Mouse (Mus musculus): Measurements from ENCODE around the gene 1700001J03Rik. TPM values are rescaled to one million over a fixed set of nuclear protein-coding genes. Genes with fewer than 3 reads are reported as not detected.

The 1700001J03Rik gene
- polyA plus RNA-seq, 1 experiment from 2014 or later: not detected

DNA sequence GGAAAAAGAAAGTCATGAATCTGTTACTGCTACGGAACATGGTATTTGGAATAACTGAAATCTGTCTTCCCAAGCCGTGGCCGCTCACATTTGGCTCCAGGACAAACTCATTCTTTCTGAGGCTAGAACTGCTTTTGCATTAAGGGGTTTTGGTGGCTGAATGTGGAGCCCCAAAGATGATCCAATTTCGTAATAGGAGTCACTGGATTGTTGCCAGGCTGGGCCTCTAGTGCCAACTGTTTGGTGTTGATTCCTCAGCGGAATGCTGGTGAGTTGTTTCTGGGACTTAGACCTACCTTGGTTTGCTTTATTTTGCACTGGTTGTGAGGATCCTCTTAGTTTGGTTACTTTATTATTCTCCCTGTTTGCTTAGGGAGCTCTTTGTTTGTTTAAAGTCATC is 38.7 kb upstream of the 1700001J03Rik start:
- H3K27ac ChIP-seq (ENCODE audit: low read depth, low read length): no peak overlapping the region
- H3K4me2 ChIP-seq (replicated peaks; ENCODE audit: low read depth, low read length): no peak overlapping the region
- no peak overlapping the region for H3K9ac ChIP-seq (ENCODE audit: low read depth, low read length)
- no peaks in the 10 kb centered on the region for H3K27me3 ChIP-seq (ENCODE audit: control insufficient read depth, insufficient read depth, low read length)
- DNase-seq (ENCODE audit: low spot score) (no peak), ATAC-seq (ENCODE audit: low FRiP score) (no peak)
- peaks cover 3% of the 10 kb centered on the region; the same call in 1 of the 2 replicates for H3K4me1 ChIP-seq (replicated peaks; ENCODE audit: control insufficient read depth, insufficient read depth, low read length)
- H3K4me3 ChIP-seq (ENCODE audit: low read depth, low read length): no peak overlapping the region
- H3K36me3 ChIP-seq (ENCODE audit: control insufficient read depth, insufficient read depth, low read length): no peaks in the 10 kb centered on the region
- 90% methylated on average over 5 of the region's 5 CpGs for WGBS
- no peaks in the 10 kb centered on the region for H3K9me3 ChIP-seq (ENCODE audit: control insufficient read depth, low read length)

DNA sequence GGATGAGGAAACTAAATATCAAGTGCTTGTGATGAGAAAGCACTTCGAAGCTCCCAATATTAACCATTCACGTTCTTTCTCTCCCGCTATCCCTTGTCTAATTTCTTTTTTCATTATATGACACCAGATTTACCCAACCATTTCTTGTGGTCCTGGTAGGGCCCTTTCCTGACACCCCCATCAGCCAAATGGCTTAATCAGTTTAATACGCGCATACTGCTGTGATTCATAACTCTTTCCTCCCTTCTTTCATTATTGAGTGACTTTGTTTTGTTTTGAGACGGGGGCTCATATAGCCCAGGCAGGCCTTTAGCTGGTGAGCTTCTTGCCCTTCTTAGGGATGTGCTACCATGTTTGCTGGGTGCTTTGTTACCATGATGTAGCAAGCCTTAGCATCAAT is 36.6 kb upstream of the 1700001J03Rik start:
- ATAC-seq (ENCODE audit: low FRiP score) (no peak), DNase-seq (ENCODE audit: low spot score) (no peak)
- peak overlapping the region; percentile 76 for H3K9ac ChIP-seq (ENCODE audit: low read depth, low read length)
- peak overlapping the region; percentile 89 for H3K27ac ChIP-seq (ENCODE audit: low read depth, low read length)
- no peaks in the 10 kb centered on the region for H3K27me3 ChIP-seq (ENCODE audit: control insufficient read depth, insufficient read depth, low read length)
- H3K9me3 ChIP-seq (ENCODE audit: control insufficient read depth, low read length): no peaks in the 10 kb centered on the region
- H3K4me2 ChIP-seq (replicated peaks; ENCODE audit: low read depth, low read length): peak overlapping the region; percentile 60
- peak overlapping the region; percentile 60 for H3K4me3 ChIP-seq (ENCODE audit: low read depth, low read length)
- peaks cover 3% of the 10 kb centered on the region; the same call in 1 of the 2 replicates for H3K4me1 ChIP-seq (replicated peaks; ENCODE audit: control insufficient read depth, insufficient read depth, low read length)
- WGBS: 33% methylated on average over 6 of the region's 6 CpGs
- no peaks in the 10 kb centered on the region for H3K36me3 ChIP-seq (ENCODE audit: control insufficient read depth, insufficient read depth, low read length)

DNA sequence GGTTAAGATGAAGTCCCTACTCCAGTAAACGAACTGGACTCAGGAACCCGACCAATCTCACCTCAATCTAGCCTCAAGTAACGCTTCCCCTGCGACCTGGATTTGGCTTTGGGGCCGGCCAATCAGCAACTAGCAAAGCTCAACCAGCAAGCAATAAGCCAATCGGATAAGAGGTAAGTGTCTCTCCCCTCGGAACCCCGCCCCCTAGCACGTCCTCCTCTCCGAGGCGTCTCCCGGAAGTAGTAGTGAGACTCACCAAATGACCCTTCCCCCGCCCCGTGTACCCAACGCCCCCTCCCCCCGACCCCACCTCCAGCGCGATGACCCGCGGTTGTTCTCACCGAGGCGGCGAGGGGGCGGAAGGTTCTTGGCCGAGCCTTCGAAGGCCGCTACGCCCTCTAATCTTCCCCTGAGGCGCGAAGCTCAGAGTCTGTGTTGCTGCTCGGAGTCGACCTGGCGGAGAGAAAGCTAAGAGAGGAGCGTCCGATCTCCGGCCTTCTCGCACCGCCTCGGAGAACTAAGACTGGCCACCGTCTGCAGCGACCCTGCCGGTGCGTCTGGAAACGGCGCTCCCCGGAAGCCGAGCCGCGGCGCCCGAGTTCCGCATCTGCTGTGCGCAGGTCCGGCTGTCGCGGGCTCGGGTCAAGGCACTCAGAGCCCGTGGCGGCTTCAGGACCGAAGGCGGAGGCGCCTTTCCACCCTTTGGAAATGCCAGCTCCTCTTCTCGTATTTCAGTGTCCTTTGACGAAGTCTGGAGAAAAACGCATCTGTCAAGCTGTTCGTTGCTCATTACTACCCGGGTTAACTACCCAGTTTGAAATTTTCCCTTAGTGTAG is 36.0 kb upstream of the 1700001J03Rik start, which contains the start of gene Rnf6:
Rnf6 (minus strand) TSS at position 677 of the 836 bp plus-strand sequence.
- peak within 1 kb of the TSS; percentile 76 for H3K9ac ChIP-seq (ENCODE audit: low read depth, low read length)
- WGBS: under 1% methylated on average over 61 of the region's 67 CpGs
- peaks cover 3% of the 10 kb centered on the region; the same call in 1 of the 2 replicates for H3K4me1 ChIP-seq (replicated peaks; ENCODE audit: control insufficient read depth, insufficient read depth, low read length)
- H3K36me3 ChIP-seq (ENCODE audit: control insufficient read depth, insufficient read depth, low read length): no peaks in the 10 kb centered on the region
- H3K4me2 ChIP-seq (replicated peaks; ENCODE audit: low read depth, low read length): peak within 1 kb of the TSS; percentile 60
- peak within 1 kb of the TSS; percentile 89 for H3K27ac ChIP-seq (ENCODE audit: low read depth, low read length)
- DNase-seq (ENCODE audit: low spot score) (peak; percentile 93), ATAC-seq (ENCODE audit: low FRiP score) (peak; percentile 100)
- peak within 1 kb of the TSS; percentile 60 for H3K4me3 ChIP-seq (ENCODE audit: low read depth, low read length)
- no peaks in the 10 kb centered on the region for H3K9me3 ChIP-seq (ENCODE audit: control insufficient read depth, low read length)
- no peaks in the 10 kb centered on the region for H3K27me3 ChIP-seq (ENCODE audit: control insufficient read depth, insufficient read depth, low read length)

DNA sequence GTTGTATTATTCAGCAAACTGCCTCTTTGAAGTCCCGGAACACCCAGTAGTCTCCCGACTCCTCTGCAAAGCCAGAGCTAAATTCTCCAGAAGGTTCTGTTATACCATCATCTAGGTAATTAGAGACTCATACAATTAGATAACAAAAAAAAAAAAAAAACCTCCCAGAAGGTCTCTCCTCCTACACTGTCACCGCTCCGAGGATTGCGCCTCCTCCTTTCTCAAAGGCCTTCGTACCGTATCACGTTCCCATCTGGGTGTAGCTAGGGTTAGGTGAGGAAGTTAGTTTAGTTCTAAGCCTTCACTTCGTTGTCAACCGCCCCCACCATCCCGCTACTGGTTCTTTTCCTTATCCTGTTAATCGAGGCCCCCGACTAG is 35.4 kb upstream of the 1700001J03Rik start:
- Histone ChIP-seq H3K4me1 (replicated peaks; ENCODE audit: control insufficient read depth, insufficient read depth, low read length) (peaks cover 3% of the 10 kb centered on the region; the same call in 1 of the 2 replicates), H3K36me3 (ENCODE audit: control insufficient read depth, insufficient read depth, low read length) (no peaks in the 10 kb centered on the region), H3K27me3 (ENCODE audit: control insufficient read depth, insufficient read depth, low read length) (no peaks in the 10 kb centered on the region), H3K27ac (ENCODE audit: low read depth, low read length) (no peak overlapping the region), H3K9ac (ENCODE audit: low read depth, low read length) (peak overlapping the region; percentile 76; the same call in 1 of the 2 replicates), H3K4me2 (replicated peaks; ENCODE audit: low read depth, low read length) (peak overlapping the region; percentile 56), H3K9me3 (ENCODE audit: control insufficient read depth, low read length) (no peaks in the 10 kb centered on the region), H3K4me3 (ENCODE audit: low read depth, low read length) (peak overlapping the region; percentile 60)
- 10% methylated on average over 13 of the region's 13 CpGs for WGBS
- peak; percentile 55; the same call in 1 of the 2 replicates for ATAC-seq (ENCODE audit: low FRiP score)
- DNase-seq (ENCODE audit: low spot score): no peak

DNA sequence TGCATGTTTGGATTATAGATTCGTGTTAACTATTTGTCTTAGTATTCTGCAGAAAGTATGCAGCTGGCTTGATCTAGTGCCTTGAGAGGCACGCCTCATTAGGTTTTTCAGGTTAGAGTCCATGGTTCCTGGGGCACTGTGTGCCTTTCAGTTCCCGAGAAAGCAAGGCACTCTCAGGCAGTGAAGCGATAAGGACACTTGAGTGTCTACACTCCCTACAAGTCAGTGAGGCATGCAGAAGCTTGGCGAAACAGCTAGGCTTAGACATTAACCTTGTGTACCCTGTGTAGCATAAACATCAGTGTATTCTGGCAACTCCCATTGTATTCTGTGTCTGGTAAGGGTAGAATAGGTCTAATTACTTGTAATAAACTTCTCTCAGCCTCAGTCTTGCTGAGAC is 20.4 kb upstream of the 1700001J03Rik start:
- no peaks in the 10 kb centered on the region for H3K4me1 ChIP-seq (replicated peaks; ENCODE audit: control insufficient read depth, insufficient read depth, low read length)
- ATAC-seq (ENCODE audit: low FRiP score): no peak
- no peak for DNase-seq (ENCODE audit: low spot score)
- H3K4me2 ChIP-seq (replicated peaks; ENCODE audit: low read depth, low read length): no peak overlapping the region
- H3K27ac ChIP-seq (ENCODE audit: low read depth, low read length): no peak overlapping the region
- peaks cover 19% of the 10 kb centered on the region; the same call in 1 of the 2 replicates for H3K36me3 ChIP-seq (ENCODE audit: control insufficient read depth, insufficient read depth, low read length)
- 98% methylated on average over 5 of the region's 5 CpGs for WGBS
- H3K9me3 ChIP-seq (ENCODE audit: control insufficient read depth, low read length): no peaks in the 10 kb centered on the region
- H3K9ac ChIP-seq (ENCODE audit: low read depth, low read length): no peak overlapping the region
- H3K27me3 ChIP-seq (ENCODE audit: control insufficient read depth, insufficient read depth, low read length): no peaks in the 10 kb centered on the region
- no peak overlapping the region for H3K4me3 ChIP-seq (ENCODE audit: low read depth, low read length)

DNA sequence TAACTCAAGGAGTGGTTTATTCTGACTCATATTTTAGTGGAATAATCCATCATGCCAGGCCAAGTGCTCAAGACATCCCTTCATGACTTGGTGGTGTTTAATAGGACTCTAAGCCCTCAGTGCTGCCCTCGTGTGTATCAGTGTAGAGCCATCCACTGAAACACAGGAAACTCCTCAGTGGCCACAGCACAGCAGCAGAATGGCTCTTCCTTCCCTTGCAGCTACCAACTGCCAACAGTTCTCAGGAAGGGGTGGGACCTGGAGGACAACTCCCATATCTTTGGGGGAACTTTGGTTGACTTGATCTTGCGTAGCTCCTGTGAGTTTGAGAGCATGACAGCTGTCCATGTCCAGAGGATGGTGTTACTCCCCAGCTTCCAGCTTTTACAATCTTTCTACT is 18.8 kb upstream of the 1700001J03Rik start:
- no peak for ATAC-seq (ENCODE audit: low FRiP score)
- no peak overlapping the region for H3K27ac ChIP-seq (ENCODE audit: low read depth, low read length)
- H3K9ac ChIP-seq (ENCODE audit: low read depth, low read length): no peak overlapping the region
- H3K9me3 ChIP-seq (ENCODE audit: control insufficient read depth, low read length): no peaks in the 10 kb centered on the region
- DNase-seq (ENCODE audit: low spot score): no peak
- H3K27me3 ChIP-seq (ENCODE audit: control insufficient read depth, insufficient read depth, low read length): no peaks in the 10 kb centered on the region
- 80% methylated on average over 2 of the region's 2 CpGs for WGBS
- no peak overlapping the region for H3K4me3 ChIP-seq (ENCODE audit: low read depth, low read length)
- no peak overlapping the region for H3K4me2 ChIP-seq (replicated peaks; ENCODE audit: low read depth, low read length)
- H3K36me3 ChIP-seq (ENCODE audit: control insufficient read depth, insufficient read depth, low read length): peaks cover 19% of the 10 kb centered on the region; the same call in 1 of the 2 replicates
- no peaks in the 10 kb centered on the region for H3K4me1 ChIP-seq (replicated peaks; ENCODE audit: control insufficient read depth, insufficient read depth, low read length)

DNA sequence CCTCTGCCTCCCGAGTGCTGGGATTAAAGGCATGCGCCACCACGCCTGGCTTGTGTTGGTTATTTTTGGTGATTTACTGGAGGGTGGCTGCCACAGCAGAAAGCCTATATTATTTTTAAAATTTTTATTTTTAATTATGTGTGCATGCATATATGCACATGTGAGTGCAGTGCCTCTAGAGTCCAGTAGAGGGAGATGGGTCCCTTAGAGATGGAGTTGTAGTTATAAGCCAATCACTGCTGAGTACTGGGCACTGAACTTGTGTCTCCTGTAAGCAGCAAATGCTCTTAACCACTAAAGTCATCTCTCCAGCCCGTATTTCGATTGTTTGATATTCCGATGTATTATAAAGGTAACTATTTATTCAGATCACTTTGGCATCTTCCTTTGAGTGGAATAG is 15.5 kb upstream of the 1700001J03Rik start:
- Histone ChIP-seq H3K4me2 (replicated peaks; ENCODE audit: low read depth, low read length) (no peak overlapping the region), H3K27ac (ENCODE audit: low read depth, low read length) (no peak overlapping the region), H3K4me1 (replicated peaks; ENCODE audit: control insufficient read depth, insufficient read depth, low read length) (no peaks in the 10 kb centered on the region), H3K4me3 (ENCODE audit: low read depth, low read length) (no peak overlapping the region), H3K9ac (ENCODE audit: low read depth, low read length) (no peak overlapping the region), H3K36me3 (ENCODE audit: control insufficient read depth, insufficient read depth, low read length) (peaks cover 10% of the 10 kb centered on the region; the same call in 1 of the 2 replicates), H3K9me3 (ENCODE audit: control insufficient read depth, low read length) (no peaks in the 10 kb centered on the region), H3K27me3 (ENCODE audit: control insufficient read depth, insufficient read depth, low read length) (no peaks in the 10 kb centered on the region)
- 96% methylated on average over 6 of the region's 6 CpGs for WGBS
- ATAC-seq (ENCODE audit: low FRiP score) (no peak), DNase-seq (ENCODE audit: low spot score) (no peak)

DNA sequence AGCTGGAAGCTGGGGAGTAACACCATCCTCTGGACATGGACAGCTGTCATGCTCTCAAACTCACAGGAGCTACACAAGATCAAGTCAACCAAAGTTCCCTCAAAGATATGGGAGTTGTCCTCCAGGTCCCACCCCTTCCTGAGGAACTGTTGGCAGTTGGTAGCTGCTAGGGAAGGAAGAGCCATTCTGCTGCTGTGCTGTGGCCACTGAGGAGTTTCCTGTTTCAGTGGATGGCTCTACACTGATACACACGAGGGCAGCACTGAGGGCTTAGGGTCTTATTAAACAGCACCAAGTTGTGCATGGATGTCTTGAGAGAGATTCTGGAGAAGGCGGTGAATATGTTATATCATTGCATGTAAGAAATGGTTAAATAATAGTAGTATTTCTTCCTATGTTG is 14.4 kb upstream of the 1700001J03Rik start:
- H3K4me3 ChIP-seq (ENCODE audit: low read depth, low read length): no peak overlapping the region
- H3K9me3 ChIP-seq (ENCODE audit: control insufficient read depth, low read length): no peaks in the 10 kb centered on the region
- H3K9ac ChIP-seq (ENCODE audit: low read depth, low read length): no peak overlapping the region
- no peaks in the 10 kb centered on the region for H3K4me1 ChIP-seq (replicated peaks; ENCODE audit: control insufficient read depth, insufficient read depth, low read length)
- no peak for DNase-seq (ENCODE audit: low spot score)
- H3K27ac ChIP-seq (ENCODE audit: low read depth, low read length): no peak overlapping the region
- no peaks in the 10 kb centered on the region for H3K27me3 ChIP-seq (ENCODE audit: control insufficient read depth, insufficient read depth, low read length)
- no peak overlapping the region for H3K4me2 ChIP-seq (replicated peaks; ENCODE audit: low read depth, low read length)
- WGBS: 77% methylated on average over 2 of the region's 2 CpGs
- no peak for ATAC-seq (ENCODE audit: low FRiP score)
- H3K36me3 ChIP-seq (ENCODE audit: control insufficient read depth, insufficient read depth, low read length): peaks cover 7% of the 10 kb centered on the region; the same call in 1 of the 2 replicates

DNA sequence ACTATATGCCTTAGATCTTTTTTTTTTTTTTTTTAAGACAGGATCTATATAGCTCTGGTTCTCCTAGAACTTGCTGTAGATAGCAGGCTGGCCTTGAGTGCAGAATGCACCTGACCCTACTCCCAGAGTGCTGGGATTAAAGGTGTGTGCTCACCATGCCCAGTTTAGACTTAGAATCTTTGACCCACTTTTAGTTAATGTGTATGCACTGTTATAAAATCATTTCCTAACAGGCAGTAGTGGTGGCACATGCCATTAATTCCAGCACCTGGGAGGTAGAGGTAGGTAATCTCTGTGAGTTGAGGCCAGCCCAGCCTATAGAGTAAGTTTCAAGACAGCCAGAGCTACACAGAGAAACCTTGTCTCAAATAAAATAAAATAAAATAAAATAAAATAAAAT is 14.0 kb upstream of the 1700001J03Rik start:
- Histone ChIP-seq H3K27me3 (ENCODE audit: control insufficient read depth, insufficient read depth, low read length) (no peaks in the 10 kb centered on the region), H3K27ac (ENCODE audit: low read depth, low read length) (no peak overlapping the region), H3K4me2 (replicated peaks; ENCODE audit: low read depth, low read length) (no peak overlapping the region), H3K4me1 (replicated peaks; ENCODE audit: control insufficient read depth, insufficient read depth, low read length) (no peaks in the 10 kb centered on the region), H3K9me3 (ENCODE audit: control insufficient read depth, low read length) (no peaks in the 10 kb centered on the region), H3K36me3 (ENCODE audit: control insufficient read depth, insufficient read depth, low read length) (peaks cover 4% of the 10 kb centered on the region; the same call in 1 of the 2 replicates), H3K4me3 (ENCODE audit: low read depth, low read length) (no peak overlapping the region), H3K9ac (ENCODE audit: low read depth, low read length) (no peak overlapping the region)
- DNase-seq (ENCODE audit: low spot score) (no peak), ATAC-seq (ENCODE audit: low FRiP score) (no peak)
